Mouse (Mus musculus) ES-Bruce4 (cell line): ENCODE results near the gene Cuta. TPM values are rescaled to one million over a fixed set of nuclear protein-coding genes. Genes with fewer than 3 reads are reported as not detected.

Experiments
- H3K27ac ChIP-seq: 2 replicates; pipeline ENCODE4 v1.5.1; 2012; ENCODE audit warnings: low read length, inconsistent platforms; ENCODE audit not compliant: insufficient read depth
- H3K27me3 ChIP-seq: 2 replicates; pipeline ENCODE4 v1.6.1; 2012; ENCODE audit warnings: mild to moderate bottlenecking, low read length, inconsistent platforms; ENCODE audit not compliant: control insufficient read depth, poor library complexity, insufficient read depth, severe bottlenecking
- H3K36me3 ChIP-seq: 2 replicates; pipeline ENCODE4 v1.6.1; 2012; ENCODE audit warnings: inconsistent platforms, mild to moderate bottlenecking, low read length, moderate library complexity; ENCODE audit not compliant: control insufficient read depth, poor library complexity, insufficient read depth, severe bottlenecking
- H3K4me1 ChIP-seq: one replicate; pipeline ENCODE4 v1.8.1; 2011; ENCODE audit warnings: low read length; ENCODE audit not compliant: control insufficient read depth, insufficient read depth
- H3K4me3 ChIP-seq: 2 replicates; pipeline ENCODE4 v1.5.1; 2011; ENCODE audit warnings: low read depth, mild to moderate bottlenecking, low read length
- H3K9ac ChIP-seq: 2 replicates; pipeline ENCODE4 v1.6.1; 2012; ENCODE audit warnings: low read depth, mild to moderate bottlenecking, inconsistent platforms; ENCODE audit not compliant: poor library complexity, severe bottlenecking
- H3K9me3 ChIP-seq: replicated peaks from 2 replicates; pipeline ENCODE4 v1.6.1; 2012; ENCODE audit warnings: mild to moderate bottlenecking, low read length, inconsistent platforms; ENCODE audit not compliant: control insufficient read depth, poor library complexity, insufficient read depth, severe bottlenecking
- CTCF ChIP-seq: IDR thresholded peaks from one replicate; pipeline ENCODE4 v1.8.1; 2011; ENCODE audit warnings: low read depth, low read length
- EP300 ChIP-seq: IDR thresholded peaks from 2 replicates; pipeline ENCODE4 v1.6.1; 2011; ENCODE audit warnings: low read depth, low read length; ENCODE audit not compliant: insufficient read depth
- POLR2A ChIP-seq: IDR thresholded peaks from one replicate; pipeline ENCODE4 v1.8.1; 2011; ENCODE audit warnings: low read length; ENCODE audit not compliant: insufficient read depth
- polyA plus RNA-seq: library from polyadenylated mRNA; stranded (reverse); fragments of >200 nt; gene quantifications from 2 replicates; pipeline ENCODE4 v1.2.4, GENCODE M21; 2011; ENCODE audit warnings: low read depth; ENCODE audit not compliant: missing spikeins, insufficient read depth, insufficient read length

The Cuta gene
- polyA plus RNA-seq, 1 experiment: 58.9 TPM

- H3K36me3 ChIP-seq: no peaks in the 10 kb centered on the region
- TF ChIP-seq POLR2A (no peak), EP300 (no peak), CTCF (no peak)
- no peaks in the 10 kb centered on the region for H3K9me3 ChIP-seq
- no peaks in the 10 kb centered on the region for H3K27me3 ChIP-seq
- no peak overlapping the region for H3K4me3 ChIP-seq
- no peak overlapping the region for H3K27ac ChIP-seq
- H3K4me1 ChIP-seq: no peaks in the 10 kb centered on the region
- no peak overlapping the region for H3K9ac ChIP-seq
Measured at GRCm38 (mm10) chr17:26887926-26888325, 51.4 kb downstream of the Cuta start.

- no peaks in the 10 kb centered on the region for H3K27me3 ChIP-seq
- no peaks in the 10 kb centered on the region for H3K4me1 ChIP-seq
- no peaks in the 10 kb centered on the region for H3K36me3 ChIP-seq
- 0 out of 2 replicates have a peak, but pooled peaks have one; percentile 4 for TF ChIP-seq EP300
- peak; percentile 97 for TF ChIP-seq CTCF
- no peak for TF ChIP-seq POLR2A
- no peaks in the 10 kb centered on the region for H3K9me3 ChIP-seq
- H3K9ac ChIP-seq: no peak overlapping the region
- H3K27ac ChIP-seq: no peak overlapping the region
- H3K4me3 ChIP-seq: peak overlapping the region; percentile 19; the same call in 1 of the 2 replicates
Measured at GRCm38 (mm10) chr17:26886047-26886749, 53.2 kb downstream of the Cuta start.

- no peaks in the 10 kb centered on the region for H3K27me3 ChIP-seq
- H3K9ac ChIP-seq: no peak overlapping the region
- TF ChIP-seq CTCF (peak; percentile 71), POLR2A (no peak)
- H3K4me1 ChIP-seq: no peaks in the 10 kb centered on the region
- no peaks in the 10 kb centered on the region for H3K36me3 ChIP-seq
- no peak overlapping the region for H3K4me3 ChIP-seq
- peaks cover 6% of the 10 kb centered on the region; the same call in 1 of the 2 replicates for H3K9me3 ChIP-seq
- H3K27ac ChIP-seq: no peak overlapping the region
Measured at GRCm38 (mm10) chr17:26884995-26885926, 54.1 kb downstream of the Cuta start.

Other genes with a start within 250 kb of the Cuta start
- 18.6 and 21.4 TPM in 2 replicates for gene Crebrf, start 223.9 kb downstream of the Cuta start, polyA plus RNA-seq
- gene Bnip1, start 158.5 kb downstream of the Cuta start, polyA plus RNA-seq: 28.9 and 29.4 TPM in 2 replicates
- not detected in 2 replicates for gene Nkx2-5, start 94.6 kb downstream of the Cuta start, polyA plus RNA-seq
- 43.0 and 43.2 TPM in 2 replicates for gene Kifc5b, start 22.5 kb downstream of the Cuta start, polyA plus RNA-seq
- gene Phf1, start 6.5 kb downstream of the Cuta start, polyA plus RNA-seq: 7.8 and 8.7 TPM in 2 replicates
- gene Syngap1, start 1.7 kb upstream of the Cuta start, polyA plus RNA-seq: 23.5 and 24.5 TPM in 2 replicates
- gene Zbtb9, start 33.6 kb upstream of the Cuta start, polyA plus RNA-seq: 11.0 and 12.4 TPM in 2 replicates
- gene Bak1, start 89.4 kb upstream of the Cuta start, polyA plus RNA-seq: 66.6 and 78.1 TPM in 2 replicates
- 17.2 and 21.9 TPM in 2 replicates for gene Itpr3, start 117.7 kb upstream of the Cuta start, polyA plus RNA-seq
- gene Uqcc2, start 194.3 kb upstream of the Cuta start, polyA plus RNA-seq: 138 and 155 TPM in 2 replicates
- gene Ip6k3, start 228.2 kb upstream of the Cuta start, polyA plus RNA-seq: not detected in 2 replicates